Mouse (Mus musculus) frontal cortex, postnatal 10 days (tissue): ENCODE results near the gene Pet117.
A peak's percentile ranks its signal among the peaks of the same experiment; 100 is the strongest.
"Not testable (repeated sequence)": the region's sequence is repeated elsewhere in the genome, so short reads cannot be mapped to it uniquely, and the experiment has no call there.

ENCODE experiments used
- DNase-seq, 2 experiments: peaks; one replicate each; pipeline ENCODE4 v3.0.0; 2022; ENCODE audit warnings: low spot score in 2 of 2, mixed read lengths in 1 of 2

Pet117 gene

GRCm38 (mm10) chr2:144368400-144369019, at the start of gene Pet117, which contains the start of gene Kat14:
TSS of gene Pet117 (plus strand) at chr2:144368996.
TSS of gene Kat14 (plus strand) at chr2:144368983.
- DNase-seq = peak; percentile 81 to 90

GRCm38 (mm10) chr2:144324218-144324617, 44.6 kb upstream of the Pet117 start:
- DNase-seq = no peak

DNA sequence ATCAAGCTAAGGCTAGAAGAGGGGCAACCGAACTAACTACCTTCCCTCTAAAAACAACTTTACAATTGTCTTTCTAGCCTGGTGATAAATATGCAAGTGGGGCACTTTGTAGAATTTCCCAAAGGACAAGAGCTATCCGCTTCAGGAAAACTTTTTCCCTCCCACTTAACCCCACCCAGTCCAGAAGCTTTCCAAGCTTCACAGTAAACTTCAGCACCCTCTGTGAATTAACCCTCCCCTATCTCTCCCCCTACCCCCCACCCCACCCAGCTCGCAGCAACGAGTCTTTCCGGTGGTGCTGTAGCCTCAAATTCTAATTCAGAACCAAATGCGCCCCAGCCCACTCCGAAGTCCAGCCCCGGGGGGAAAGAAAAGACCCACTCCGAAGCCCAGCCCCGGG, 39.3 kb upstream of the Pet117 start:
- no peak for DNase-seq

DNA sequence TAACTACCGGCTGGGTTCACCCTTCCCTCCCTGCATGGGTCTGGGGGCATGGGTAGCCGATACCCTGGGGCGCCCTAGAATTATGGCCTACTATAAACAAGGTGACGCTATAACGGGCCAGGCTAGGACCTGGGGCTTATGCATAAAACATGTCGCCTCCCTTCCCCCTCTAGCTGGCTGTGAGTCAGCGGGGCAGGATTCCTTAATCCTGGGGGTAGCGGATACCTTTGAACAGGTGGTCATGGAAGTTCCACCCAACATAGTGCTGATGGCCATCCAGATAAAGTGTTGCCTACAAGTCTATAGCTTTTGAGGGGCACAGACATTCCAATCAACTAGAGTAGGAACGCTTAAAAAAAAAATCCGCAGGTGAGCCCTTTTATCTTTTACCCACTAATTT, 38.9 kb upstream of the Pet117 start:
- DNase-seq = no peak

DNA sequence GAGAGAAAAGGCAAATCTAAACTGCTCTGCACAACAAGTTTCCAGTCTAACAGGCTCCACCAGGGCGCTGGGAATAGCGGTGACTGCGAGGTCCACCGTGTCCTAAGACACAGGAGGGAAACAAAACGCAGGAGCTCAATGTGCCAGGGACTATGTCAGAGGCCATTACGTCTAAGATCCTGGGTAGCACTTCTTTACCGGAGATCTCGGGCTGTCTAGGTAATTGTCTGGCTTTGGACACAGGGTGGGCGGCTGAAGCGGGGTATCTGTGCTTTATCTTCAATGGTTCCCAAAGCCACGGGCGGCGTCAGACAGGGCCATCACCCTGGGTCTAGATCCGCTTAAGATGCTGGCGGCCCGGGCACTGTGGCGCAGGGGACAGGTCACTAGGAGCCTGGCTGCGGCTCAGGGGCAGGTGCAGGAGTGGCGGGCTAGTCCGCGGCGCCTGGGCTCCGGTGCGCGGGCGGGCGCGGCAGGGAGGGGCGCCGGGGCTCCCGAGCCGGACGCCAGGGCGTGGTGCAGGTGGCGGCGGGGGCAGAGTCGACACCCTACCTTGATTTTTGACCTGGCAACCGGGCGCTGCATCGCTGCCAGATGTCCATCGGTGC, 38.3 kb upstream of the Pet117 start:
- DNase-seq = no peak

DNA sequence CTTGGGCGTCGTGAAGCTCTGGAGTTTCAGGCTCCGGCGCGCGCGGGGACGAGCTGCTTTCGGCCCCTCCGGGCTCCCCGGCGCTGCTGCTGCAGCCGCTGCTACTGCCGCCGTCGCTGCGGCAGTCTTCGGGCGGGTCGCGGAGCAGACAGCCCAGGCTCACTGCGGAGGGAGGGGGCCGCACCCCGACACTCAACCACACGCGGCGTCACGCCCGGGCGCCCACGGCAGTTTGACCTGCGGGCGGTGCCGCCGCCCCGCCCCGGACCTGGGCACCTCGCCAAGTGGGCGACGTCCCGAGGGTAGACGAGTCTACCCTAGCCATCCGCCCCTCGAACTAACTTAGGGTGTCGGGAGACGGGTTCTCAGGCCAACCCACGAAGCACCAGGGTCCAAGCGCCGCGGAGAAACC, 37.8 kb upstream of the Pet117 start:
- DNase-seq = peak in 1 of 2 experiments; percentile 17

DNA sequence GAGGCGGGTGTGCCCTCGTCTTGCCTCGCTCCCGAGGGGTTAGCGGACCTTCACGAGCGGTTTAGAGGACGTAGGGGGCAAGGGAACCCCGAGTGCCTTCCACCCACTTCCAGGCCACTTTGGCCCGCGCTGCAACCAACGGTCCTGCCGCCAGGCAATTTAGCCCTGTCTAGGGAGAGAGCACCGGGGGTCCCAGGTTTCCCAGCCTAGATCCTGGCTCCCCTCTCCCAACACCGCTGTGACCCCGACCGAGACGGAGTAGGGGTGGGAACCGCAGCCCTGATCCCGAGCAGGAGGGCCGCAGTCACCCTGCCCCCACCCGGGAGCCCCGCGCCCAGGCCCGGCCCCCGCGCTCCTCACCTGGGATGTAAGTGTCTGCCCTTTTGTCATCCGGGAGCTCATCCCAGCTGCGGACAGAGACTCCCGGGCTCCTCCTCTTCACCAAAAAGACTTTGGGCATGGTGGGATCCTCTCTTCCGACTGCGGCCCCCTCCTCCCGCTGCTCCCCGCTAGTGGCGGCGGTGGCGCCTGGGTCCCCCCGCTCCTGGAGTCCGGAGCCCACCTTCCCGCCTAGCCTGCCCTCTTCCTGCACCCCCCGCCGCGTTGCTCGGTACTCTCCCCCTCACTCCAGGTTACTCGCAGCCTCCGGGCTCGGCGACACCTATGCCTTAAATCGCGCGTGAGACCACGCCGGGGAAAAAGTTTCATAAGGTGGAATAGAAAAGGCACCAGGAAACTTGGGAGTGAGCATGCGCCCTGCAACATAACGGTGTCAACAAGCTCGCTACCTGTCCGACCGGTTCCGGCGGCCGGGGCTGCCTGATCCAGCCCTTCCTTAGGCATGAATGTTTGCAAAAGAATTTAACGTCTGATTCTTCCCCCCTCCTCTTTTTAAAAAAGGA, 37.1 kb upstream of the Pet117 start, which contains the start of gene Ovol2:
Gene Ovol2 (minus strand): TSS at position 746 of the 902 bp plus-strand sequence.
- no peak for DNase-seq

DNA sequence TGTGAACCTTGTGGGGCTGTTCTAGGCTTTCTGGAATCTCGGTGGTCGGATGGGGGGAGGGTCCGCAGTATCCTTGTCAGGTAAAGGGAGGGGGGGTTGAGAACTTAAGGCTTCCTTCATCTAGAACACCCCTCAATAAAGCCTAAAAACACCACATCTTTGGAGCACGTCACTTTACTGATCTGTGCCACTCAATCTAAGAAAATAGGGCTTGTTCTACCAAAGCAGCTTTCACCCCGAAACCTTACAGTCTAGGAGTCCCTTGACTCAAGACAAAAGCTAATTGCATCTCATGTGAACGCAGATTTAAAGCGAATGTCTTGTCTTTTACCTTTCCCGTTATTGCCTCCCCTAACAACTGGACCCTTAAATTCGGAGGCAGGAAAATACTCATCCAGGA, 36.3 kb upstream of the Pet117 start:
- DNase-seq = no peak

DNA sequence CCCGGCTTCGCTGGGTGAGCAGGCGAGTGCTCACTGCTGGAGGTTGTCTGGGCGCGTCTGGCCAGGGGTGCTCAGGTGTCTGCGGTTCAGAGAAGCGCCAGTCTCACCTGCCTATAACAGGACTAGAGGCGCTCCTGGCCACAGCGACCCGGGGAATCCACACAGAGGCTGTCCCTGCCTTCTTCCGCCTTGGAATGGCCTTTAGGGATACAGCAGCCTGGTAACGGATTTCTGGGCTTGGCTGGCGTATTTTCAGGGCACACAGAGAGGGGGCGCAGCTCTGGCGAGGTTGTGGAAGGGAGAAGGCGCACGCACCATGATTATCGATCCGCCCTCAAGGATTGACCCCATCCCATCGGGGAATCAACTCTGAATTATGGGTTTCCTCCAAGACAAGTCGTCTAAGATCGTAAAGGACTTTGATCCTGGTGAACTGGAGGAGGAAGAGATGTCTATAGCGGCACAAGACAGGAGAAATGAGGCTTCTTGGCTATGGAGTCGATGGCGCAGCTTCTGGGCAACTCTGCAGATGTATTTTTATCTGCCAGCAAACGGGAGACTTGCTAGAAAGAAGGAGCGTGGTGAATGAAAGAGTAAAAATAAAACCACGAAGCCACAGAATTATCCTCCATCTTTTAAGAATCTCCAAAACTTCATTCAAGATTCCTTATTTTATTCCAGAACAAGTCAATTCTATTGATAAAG, 35.5 kb upstream of the Pet117 start:
- peak in 1 of 2 experiments; percentile 19 for DNase-seq

GRCm38 (mm10) chr2:144337230-144337629, 31.6 kb upstream of the Pet117 start:
- DNase-seq = no peak

DNA sequence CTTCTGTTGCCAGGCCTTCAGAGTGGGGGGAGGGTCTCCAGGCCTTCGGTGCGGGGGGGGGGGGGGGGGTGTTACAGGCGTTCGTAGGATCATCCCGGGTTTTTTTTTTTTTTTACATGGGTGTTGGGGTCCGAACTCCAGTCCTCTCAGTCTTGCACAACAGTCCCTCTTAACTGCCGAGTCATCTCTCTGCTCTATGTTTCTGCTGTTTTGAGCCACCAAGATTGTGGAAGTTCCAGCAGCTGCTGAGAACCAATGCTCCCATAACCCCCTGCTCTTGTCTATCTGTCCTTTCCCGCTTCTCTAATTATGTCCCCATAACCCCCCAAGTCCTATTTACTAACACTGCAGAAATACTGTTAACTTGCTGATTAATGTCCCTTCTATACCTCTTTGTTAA, 31.1 kb upstream of the Pet117 start:
- no peak for DNase-seq

- not testable (repeated sequence) for DNase-seq
These were observed 30.6 kb upstream of the Pet117 start for GRCm38 (mm10) chr2:144338149-144338548.

DNA sequence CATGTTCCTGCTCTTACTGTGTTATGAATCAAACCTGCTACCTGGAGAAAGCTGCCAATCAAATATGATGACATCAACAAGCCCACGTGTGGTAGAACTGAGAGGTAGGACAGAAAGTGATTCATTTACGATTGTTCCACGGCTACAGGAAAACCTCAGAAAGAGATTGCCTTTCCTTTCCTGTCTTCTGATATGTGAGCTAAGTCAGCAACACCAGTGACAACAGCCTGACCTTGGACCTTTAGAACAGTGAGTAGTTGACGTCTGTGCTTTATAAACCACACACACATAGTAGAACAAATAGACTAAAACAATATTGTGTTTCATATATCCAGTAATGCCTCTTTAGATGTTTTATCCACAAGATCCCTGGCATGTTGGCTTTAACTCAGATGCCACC, 25.6 kb upstream of the Pet117 start:
- no peak for DNase-seq

DNA sequence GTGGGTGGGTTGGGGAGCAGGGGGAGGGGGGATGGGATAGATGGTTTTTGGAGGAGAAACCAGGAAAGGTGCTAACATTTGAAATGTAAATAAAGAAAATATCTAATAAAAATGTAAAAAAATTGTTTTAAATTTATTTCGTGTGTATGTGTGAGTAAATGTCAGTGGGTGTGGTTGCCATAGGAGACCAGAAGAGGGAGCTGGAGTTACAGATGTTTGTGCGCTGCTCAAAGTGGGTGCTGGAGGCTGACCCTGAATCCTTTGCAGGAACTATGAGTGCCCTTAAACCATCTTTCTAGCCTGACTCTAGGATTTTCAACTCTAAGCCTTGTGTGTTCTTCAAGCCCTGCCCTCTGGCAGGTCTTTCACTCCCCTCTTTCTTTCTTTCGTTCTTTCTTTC, 20.3 kb upstream of the Pet117 start:
- no peak for DNase-seq

- no peak for DNase-seq
These were observed 16.0 kb upstream of the Pet117 start for GRCm38 (mm10) chr2:144352843-144353242.

DNA sequence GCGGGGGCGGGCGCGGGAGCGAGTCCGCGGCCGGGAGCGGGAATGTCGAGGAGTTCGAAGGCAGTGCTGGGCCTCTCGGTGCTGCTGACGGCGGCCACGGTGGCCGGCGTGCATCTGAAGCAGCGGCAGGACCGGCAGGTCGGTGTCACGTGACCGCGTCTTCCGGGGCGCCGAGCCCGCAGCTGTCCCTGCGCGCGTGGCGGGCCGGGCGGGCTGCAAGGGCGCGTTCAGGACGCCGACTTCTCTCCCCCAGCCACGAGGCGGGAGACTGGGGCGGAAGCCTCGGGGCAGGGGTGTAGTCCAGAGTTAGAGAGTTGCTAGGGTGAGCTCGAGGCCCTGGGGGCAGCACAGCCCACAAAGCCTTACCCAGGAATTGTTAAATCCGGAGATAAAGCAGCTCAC, 225 bp downstream of the Pet117 start:
- DNase-seq = no peak

DNA sequence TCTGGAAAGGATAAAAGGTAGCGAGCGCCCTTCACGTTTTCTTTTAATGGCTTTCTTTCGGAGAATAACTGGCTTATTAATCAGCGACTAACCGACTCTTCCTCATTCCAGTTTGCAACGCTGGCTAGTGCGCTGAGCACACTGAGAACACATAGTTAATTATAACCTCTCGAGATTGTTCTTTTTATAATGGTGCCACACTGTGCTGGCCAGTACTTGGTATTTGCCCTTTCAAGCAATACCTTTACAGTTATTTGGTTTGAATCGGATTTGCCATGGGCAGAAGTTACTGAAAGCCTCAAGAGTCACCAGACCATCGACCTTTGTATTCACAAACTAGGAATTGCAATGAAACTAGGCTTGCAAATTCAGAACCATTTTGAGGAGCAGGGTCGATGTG, 715 bp downstream of the Pet117 start:
- no peak for DNase-seq

DNA sequence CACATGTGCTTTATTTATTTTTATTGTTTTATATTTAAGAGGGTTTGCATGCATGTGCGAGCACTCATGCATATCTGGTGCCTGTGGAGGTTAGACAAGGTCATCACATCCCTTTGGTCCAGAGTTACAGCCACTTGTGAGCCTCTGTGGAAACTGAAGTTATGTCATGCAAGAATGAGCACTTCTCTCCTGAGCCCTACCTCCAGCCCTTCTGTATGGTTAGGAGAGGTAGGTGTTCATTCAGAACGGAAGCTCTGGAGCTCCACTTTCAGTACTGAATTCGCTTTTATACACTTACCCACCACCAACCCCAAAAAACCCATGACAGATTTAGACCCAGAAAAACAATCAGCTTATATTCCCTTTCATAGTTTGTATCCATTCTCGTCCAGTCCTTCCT, 2.8 kb downstream of the Pet117 start:
- DNase-seq = no peak

DNA sequence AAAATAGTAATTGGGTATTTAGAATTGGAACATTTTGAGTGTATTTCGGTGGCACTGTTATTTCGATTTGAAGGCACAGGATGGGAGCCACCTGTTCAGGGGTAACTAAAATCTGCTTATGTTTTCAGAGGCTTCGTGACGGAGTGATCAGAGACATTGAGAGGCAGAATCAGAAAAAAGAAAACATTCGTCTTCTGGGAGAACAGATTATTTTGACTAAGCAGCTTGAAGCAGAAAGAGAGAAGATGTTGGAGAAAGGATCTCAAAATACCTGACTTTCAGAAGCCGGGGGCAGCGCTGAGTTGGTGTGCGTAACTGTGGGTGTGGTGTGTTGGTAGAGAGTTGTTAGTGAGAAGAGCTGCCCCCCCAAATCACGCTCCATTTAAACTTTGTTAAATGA, 4.3 kb downstream of the Pet117 start:
- DNase-seq = no peak

DNA sequence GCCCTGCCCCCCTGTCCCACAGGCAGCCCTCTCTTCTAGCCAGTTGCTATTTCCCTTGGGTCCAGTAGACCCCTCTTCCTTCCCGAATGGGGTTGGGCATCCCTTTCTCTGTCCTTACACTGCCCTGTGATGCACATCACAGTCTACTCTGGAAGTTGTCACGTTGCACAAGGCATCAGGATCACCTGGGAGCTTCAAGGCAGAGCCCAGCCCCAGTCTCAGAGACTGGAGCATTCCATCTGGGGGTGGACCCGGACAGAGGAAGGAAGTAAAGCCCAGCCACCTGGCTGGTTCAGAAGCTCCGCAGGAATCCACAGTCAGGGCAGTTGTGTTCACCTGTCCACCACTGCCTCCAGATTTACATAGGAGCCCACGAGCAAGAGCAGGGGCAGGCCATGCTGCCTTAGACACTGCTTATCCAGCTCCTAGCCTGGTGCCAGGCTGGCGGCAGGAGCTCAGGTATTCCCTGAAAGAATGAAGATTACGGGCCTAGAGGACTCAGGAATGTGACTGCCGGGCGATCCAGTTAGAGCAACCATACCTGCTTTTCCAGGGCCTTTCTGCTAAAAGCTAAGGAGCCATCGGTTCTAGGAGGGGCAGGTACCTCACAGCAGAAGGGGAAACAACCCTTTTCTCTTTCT, 6.4 kb downstream of the Pet117 start:
- DNase-seq = no peak

GRCm38 (mm10) chr2:144381293-144381692, 12.5 kb downstream of the Pet117 start:
- DNase-seq = no peak
